Mouse (Mus musculus): ENCODE data around the gene Mysm1. TPM values are rescaled to one million over a fixed set of nuclear protein-coding genes. Genes with fewer than 3 reads are reported as not detected.

Mysm1 gene
- polyA plus RNA-seq, 1 experiment, result 41.3 TPM

DNA sequence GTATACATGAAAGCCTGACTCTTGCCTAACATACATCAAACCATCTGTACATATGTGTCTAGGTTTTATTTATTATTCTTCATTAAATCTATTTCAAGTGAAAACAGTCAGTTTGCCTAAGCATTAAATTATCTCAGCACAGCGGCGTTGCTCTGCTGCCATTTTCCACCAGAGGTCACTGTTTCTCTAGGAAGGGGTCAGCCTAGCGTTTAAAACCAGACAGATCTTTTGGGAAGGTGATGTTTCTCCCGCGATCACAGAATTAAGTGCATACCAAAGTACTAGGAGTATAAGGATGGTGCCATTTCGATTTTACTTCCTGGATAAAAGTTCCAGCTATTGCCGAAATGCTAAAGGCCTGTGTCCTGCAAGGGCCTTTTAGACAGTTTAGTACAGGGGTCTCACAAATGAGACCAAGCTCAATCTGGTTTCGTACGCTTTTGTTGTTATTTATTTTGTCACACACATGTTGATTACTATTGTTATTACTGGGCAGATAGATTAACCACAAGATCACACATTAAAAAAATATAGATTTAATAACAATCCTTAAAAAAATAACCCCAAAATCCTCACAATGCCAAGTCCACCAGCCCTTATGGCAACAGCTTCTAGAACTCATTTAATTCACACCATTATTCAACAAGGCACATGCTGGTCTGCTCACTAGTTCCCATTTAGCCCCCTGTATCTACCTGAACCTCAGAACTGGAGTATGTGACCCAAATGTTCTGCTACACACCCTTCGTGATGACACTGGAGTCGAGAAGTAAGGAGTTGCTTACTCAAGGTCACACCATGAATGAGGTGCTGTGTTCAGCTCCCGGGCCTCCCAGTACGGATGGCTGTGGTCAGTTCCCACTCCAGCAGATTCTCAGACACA is 29.5 kb upstream of the Mysm1 start:
- peak; percentile 66; the same call in 1 of the 2 replicates for TF ChIP-seq CTCF (IDR thresholded peaks at IDR 0.05; ENCODE audit: borderline replicate concordance, insufficient read depth, low read length)
- TF ChIP-seq POLR2A (IDR thresholded peaks at IDR 0.05; ENCODE audit: low read depth, low read length), result no peak
- no peak overlapping the region for H3K4me3 ChIP-seq (ENCODE audit: insufficient read depth, low read length)
- H3K4me1 ChIP-seq (ENCODE audit: control insufficient read depth, insufficient read depth, low read length), result peaks cover 3% of the 10 kb centered on the region; the same call in 1 of the 2 replicates
- no peak overlapping the region for H3K27ac ChIP-seq (ENCODE audit: insufficient read depth, low read length)

- TF ChIP-seq POLR2A (IDR thresholded peaks at IDR 0.05; ENCODE audit: low read depth, low read length), result no peak
- TF ChIP-seq CTCF (IDR thresholded peaks at IDR 0.05; ENCODE audit: borderline replicate concordance, insufficient read depth, low read length), result no peak
- no peak overlapping the region for H3K27ac ChIP-seq (ENCODE audit: insufficient read depth, low read length)
- no peaks in the 10 kb centered on the region for H3K4me1 ChIP-seq (ENCODE audit: control insufficient read depth, insufficient read depth, low read length)
- H3K4me3 ChIP-seq (ENCODE audit: insufficient read depth, low read length), result no peak overlapping the region
Measured at GRCm38 (mm10) chr4:95007759-95008158, 28.9 kb upstream of the Mysm1 start.

DNA sequence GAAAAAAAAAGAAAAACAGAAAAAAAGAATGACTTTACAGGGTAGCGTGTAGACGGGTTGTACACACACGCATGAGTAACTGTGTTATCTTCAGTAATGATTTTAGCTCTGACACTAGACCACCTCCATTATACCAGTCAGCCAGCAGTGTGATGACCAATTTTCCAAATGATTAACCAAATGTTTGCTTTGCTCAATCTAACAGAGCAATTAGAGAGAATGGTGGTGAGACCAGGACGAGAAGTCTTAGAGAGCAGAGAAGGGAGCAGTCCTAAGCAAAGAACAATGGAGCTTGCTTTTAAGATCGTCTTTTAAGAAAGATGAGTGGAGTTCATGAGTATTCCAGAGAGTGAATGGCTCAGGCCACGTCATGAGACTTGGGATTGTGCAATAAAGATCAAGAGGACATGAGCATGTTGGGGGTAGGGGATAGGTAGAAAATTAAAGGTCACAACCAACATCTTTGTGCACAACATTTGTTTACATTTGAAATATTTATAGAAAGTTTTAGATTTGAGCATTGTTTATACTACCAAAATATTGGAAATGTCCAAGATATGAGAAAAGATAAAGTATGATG is 26.4 kb upstream of the Mysm1 start:
- no peak for TF ChIP-seq POLR2A (IDR thresholded peaks at IDR 0.05; ENCODE audit: low read depth, low read length)
- no peak for TF ChIP-seq CTCF (IDR thresholded peaks at IDR 0.05; ENCODE audit: borderline replicate concordance, insufficient read depth, low read length)
- Histone ChIP-seq H3K4me3 (ENCODE audit: insufficient read depth, low read length) (no peak overlapping the region), H3K27ac (ENCODE audit: insufficient read depth, low read length) (no peak overlapping the region)

GRCm38 (mm10) chr4:95001043-95001775 is 22.3 kb upstream of the Mysm1 start:
- Histone ChIP-seq H3K4me1 (ENCODE audit: control insufficient read depth, insufficient read depth, low read length) (peaks cover 13% of the 10 kb centered on the region), H3K27ac (ENCODE audit: insufficient read depth, low read length) (peak overlapping the region; percentile 32; the same call in 1 of the 2 replicates), H3K4me3 (ENCODE audit: insufficient read depth, low read length) (no peak overlapping the region)
- TF ChIP-seq POLR2A (IDR thresholded peaks at IDR 0.05; ENCODE audit: low read depth, low read length) (no peak), CTCF (IDR thresholded peaks at IDR 0.05; ENCODE audit: borderline replicate concordance, insufficient read depth, low read length) (no peak)

More for the DNA sequence above, 26.4 kb upstream of the Mysm1 start:
- peaks cover 9% of the 10 kb centered on the region for H3K4me1 ChIP-seq (ENCODE audit: control insufficient read depth, insufficient read depth, low read length)

DNA sequence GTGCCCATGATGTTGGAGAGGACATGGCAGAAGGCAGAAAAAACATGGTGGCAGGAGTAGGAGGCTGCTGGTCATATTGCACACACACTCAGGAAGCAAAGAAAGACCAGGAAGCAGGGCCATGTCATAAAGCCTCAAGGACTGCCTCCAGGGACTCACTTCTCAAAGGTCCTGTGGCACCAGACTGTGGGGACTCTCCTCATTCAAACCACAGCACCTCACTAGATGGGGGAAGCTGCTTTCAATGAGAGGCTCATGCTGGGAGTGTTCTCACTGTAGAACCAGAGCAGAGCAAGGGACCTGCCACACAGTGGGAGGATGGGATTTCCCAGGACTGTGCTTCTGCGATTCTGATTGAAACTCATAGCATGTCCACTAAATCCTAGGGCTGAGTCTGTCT is 21.2 kb upstream of the Mysm1 start:
- no peak overlapping the region for H3K27ac ChIP-seq (ENCODE audit: insufficient read depth, low read length)
- no peak overlapping the region for H3K4me3 ChIP-seq (ENCODE audit: insufficient read depth, low read length)
- peaks cover 13% of the 10 kb centered on the region for H3K4me1 ChIP-seq (ENCODE audit: control insufficient read depth, insufficient read depth, low read length)
- TF ChIP-seq POLR2A (IDR thresholded peaks at IDR 0.05; ENCODE audit: low read depth, low read length) (no peak), CTCF (IDR thresholded peaks at IDR 0.05; ENCODE audit: borderline replicate concordance, insufficient read depth, low read length) (no peak)

DNA sequence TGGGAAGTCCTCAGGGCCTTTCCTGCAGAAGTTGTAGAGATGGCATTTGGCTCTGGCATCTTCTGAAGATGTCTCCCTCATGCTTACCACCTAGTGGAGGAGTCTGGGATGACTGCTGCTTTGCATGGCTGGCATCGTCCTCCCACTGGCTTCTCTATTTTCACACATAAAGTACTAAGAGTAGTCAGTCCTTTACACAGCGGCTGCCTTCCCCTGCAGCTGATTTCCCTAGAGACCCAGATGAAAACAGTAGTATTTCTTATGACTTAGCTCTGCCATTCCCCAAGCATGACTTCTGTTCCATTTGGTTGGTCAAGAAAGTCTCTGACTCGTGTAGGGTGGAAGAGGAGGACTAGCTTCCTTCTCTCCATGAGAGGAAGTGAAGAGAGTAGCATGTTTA is 20.3 kb upstream of the Mysm1 start:
- no peak overlapping the region for H3K27ac ChIP-seq (ENCODE audit: insufficient read depth, low read length)
- H3K4me3 ChIP-seq (ENCODE audit: insufficient read depth, low read length), result no peak overlapping the region
- TF ChIP-seq CTCF (IDR thresholded peaks at IDR 0.05; ENCODE audit: borderline replicate concordance, insufficient read depth, low read length) (no peak), POLR2A (IDR thresholded peaks at IDR 0.05; ENCODE audit: low read depth, low read length) (no peak)
- H3K4me1 ChIP-seq (ENCODE audit: control insufficient read depth, insufficient read depth, low read length), result peaks cover 13% of the 10 kb centered on the region

- Histone ChIP-seq H3K4me1 (ENCODE audit: control insufficient read depth, insufficient read depth, low read length) (peaks cover 7% of the 10 kb centered on the region), H3K4me3 (ENCODE audit: insufficient read depth, low read length) (no peak overlapping the region), H3K27ac (ENCODE audit: insufficient read depth, low read length) (no peak overlapping the region)
- TF ChIP-seq CTCF (IDR thresholded peaks at IDR 0.05; ENCODE audit: borderline replicate concordance, insufficient read depth, low read length) (no peak), POLR2A (IDR thresholded peaks at IDR 0.05; ENCODE audit: low read depth, low read length) (no peak)
Measured at GRCm38 (mm10) chr4:94995862-94996261, 17.0 kb upstream of the Mysm1 start.

DNA sequence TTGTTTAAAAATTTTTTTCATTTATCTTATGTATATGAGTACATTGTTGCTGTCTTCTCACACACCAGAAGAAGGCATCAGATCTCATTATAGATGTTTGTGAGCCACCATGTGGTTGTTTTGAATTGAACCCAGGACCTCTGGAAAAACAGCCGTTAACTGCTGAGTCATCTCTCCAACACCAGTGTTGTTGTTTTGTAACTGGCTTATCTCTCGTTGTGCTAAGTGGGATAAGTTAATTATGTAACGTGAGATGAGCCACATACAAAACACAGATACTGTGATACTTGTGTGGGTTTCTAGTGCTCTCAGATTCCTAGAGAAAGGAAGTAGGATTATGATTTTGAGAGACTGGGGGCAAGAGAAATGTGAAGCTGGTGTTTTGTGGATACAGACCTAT is 11.3 kb upstream of the Mysm1 start:
- no peak overlapping the region for H3K4me3 ChIP-seq (ENCODE audit: insufficient read depth, low read length)
- TF ChIP-seq POLR2A (IDR thresholded peaks at IDR 0.05; ENCODE audit: low read depth, low read length) (no peak), CTCF (IDR thresholded peaks at IDR 0.05; ENCODE audit: borderline replicate concordance, insufficient read depth, low read length) (no peak)

GRCm38 (mm10) chr4:94987725-94988124 is 8.8 kb upstream of the Mysm1 start:
- TF ChIP-seq CTCF (IDR thresholded peaks at IDR 0.05; ENCODE audit: borderline replicate concordance, insufficient read depth, low read length) (no peak), POLR2A (IDR thresholded peaks at IDR 0.05; ENCODE audit: low read depth, low read length) (no peak)
- Histone ChIP-seq H3K4me1 (ENCODE audit: control insufficient read depth, insufficient read depth, low read length) (no peaks in the 10 kb centered on the region), H3K4me3 (ENCODE audit: insufficient read depth, low read length) (no peak overlapping the region), H3K27ac (ENCODE audit: insufficient read depth, low read length) (no peak overlapping the region)

More for the DNA sequence above, 11.3 kb upstream of the Mysm1 start:
- no peaks in the 10 kb centered on the region for H3K4me1 ChIP-seq (ENCODE audit: control insufficient read depth, insufficient read depth, low read length)
- H3K27ac ChIP-seq (ENCODE audit: insufficient read depth, low read length), result no peak overlapping the region
